Mouse (Mus musculus) activated CD4-positive, CD25-positive, alpha-beta regulatory T cell (primary cell): Measurements from ENCODE around the gene Gm8094. TPM values are rescaled to one million over a fixed set of nuclear protein-coding genes. Genes with fewer than 3 reads are reported as not detected.

ENCODE experiments used
- polyA plus RNA-seq, 2 experiments: library from polyadenylated mRNA; unstranded; fragments of 100-300 nt; shearing (Covaris generic); gene quantifications; one replicate each; pipeline ENCODE4 v1.2.1; 2017

The Gm8094 gene
- under 1 TPM in 1 of 2 experiments, not detected in 1; 0.27 TPM for polyA plus RNA-seq

DNA sequence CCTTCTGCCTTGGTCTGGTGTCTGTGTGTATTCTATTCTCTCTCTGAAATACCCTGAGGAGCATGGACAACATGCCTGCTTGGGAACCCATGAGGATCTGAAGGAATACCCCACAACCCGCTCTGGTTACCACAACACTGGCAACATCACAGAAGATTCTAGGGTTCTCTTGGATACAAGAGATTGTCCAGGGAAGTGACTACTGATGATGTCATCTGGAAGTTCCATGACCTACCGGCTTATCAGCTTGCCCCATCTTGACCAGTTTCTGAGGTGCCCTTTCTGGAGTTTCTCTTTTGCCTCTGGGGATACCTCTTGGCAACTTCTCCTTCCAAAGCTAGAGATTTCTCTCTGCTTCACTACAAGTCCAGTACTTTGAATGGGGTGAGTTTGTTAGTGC is at the start of gene Gm8094:
TSS of gene Gm8094 (minus strand) at position 101 of the 400 bp plus-strand sequence.

DNA sequence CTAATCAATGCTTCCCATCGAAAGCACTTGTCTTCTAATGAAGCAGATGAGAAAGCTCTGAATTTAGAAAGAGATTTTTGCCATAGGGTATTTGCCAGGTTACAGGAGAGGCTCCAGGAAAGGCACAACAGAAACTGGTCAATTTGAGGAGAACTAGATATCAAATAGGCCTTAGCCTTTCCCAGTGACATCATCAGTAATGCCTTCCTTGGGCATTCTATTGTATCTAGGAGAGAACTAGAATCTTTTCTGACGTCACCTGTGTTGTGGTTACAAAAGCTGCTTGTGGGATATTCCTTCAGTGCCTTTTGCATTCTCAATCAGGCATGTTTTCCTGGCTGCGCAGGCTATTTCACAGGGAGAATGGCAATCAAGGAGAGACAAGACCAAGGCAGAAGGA is 23.9 kb upstream of the Gm8094 start, which contains the start of gene Gm8104:
TSS of gene Gm8104 (plus strand) at position 301 of the 400 bp plus-strand sequence.

Other genes with a start within 250 kb of the Gm8094 start
- gene Gm21977, start 223.2 kb downstream of the Gm8094 start, polyA plus RNA-seq: not detected
- gene Gm8082, start 83.0 kb downstream of the Gm8094 start, polyA plus RNA-seq: not detected
- not detected for gene Gm10376, start 61.0 kb downstream of the Gm8094 start, polyA plus RNA-seq
- not detected for gene Gm8104, start 24.0 kb upstream of the Gm8094 start, polyA plus RNA-seq
- not detected for gene Gm7233, start 103.2 kb upstream of the Gm8094 start, polyA plus RNA-seq
- gene Gm8122, start 158.7 kb upstream of the Gm8094 start, polyA plus RNA-seq: not detected
- gene Gm8126, start 182.0 kb upstream of the Gm8094 start, polyA plus RNA-seq: under 1 TPM in 1 of 2 experiments, not detected in 1; 0.18 TPM
- under 1 TPM in 1 of 2 experiments, not detected in 1; 0.59 TPM for gene Gm9732, start 198.4 kb upstream of the Gm8094 start, polyA plus RNA-seq
- not detected for gene Gm8127, start 217.2 kb upstream of the Gm8094 start, polyA plus RNA-seq